Mouse (Mus musculus) lung, postnatal 10 days (tissue): ENCODE measurements around the gene Gpr179.
"Not testable (repeated sequence)": the region's sequence is repeated elsewhere in the genome, so short reads cannot be mapped to it uniquely, and the experiment has no call there.

Experiments
- DNase-seq: peaks from one replicate; pipeline ENCODE4 v3.0.0; 2021

Gene Gpr179

DNA sequence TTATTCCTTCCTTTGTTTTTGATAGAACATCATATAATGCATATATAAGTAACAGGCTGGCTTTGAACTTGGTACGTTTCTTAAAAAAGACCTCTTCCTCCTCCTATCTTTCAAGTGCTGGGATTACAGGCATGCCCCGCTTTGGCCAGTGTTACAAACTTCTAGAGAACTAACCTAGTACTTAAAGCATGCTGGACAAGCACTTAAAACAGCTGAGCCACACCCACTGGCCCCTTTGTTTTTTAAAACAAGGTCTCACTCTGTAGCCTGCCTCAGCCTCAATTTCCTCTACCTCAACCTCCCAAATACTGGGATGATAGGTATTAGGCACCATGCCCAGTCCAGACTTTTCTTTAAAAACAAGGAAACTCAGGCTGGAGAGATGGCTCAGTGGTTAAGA lies 2.8 kb upstream of the Gpr179 start:
- no peak for DNase-seq

DNA sequence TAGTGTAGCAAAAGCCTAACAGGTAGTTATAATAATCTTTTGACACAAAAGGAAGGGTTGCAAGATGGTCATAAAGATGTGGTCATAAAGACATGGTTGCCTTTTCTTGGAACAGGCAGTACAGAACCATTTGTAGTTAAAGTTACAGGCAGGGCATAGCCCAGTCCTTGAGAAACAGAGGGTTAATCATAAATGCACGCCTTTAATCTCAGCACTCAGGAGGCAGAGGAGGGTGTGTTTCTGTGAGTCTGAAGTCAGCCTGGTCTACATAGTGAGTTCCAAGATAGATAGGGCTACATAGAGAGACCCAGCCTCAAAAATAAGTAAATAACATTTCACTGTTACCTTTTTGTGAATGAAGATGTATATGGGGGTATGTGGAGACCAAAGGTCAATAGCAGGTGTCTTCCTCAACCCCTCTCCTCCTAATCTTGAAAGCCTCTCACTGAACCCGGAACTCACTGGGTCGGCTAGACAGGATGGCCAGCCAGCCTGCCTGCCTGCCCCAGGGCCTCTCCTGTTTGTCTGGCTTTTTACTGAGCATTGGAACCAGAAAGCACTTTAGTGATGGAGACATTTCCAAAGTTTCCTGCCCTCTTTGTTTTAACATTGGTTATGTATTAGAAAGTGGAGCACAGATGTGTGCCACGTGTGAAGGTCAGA lies 1.2 kb upstream of the Gpr179 start:
- no peak for DNase-seq

- peak; percentile 87 for DNase-seq
These were observed 1.8 kb downstream of the Gpr179 start for GRCm38 (mm10) chr11:97350035-97350434.

DNA sequence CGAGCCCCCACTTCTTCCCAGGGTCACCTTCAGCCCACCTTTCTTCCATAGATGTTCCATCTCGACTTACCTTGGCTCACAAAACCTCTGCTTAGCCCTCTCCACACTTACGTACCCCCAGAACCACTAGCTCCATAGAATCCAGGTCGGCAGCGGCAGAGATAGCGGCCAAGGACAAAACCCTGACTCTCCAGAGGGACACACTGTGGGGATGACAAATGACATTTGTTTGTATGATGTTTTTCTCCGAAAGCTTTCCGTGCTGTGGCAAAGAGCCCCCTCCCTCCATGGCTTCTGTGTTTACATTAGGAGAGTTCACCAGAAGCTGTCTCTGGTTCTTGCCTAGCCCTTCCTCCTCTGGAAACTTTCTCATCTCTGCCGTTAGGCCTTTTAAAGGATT lies 4.6 kb downstream of the Gpr179 start:
- DNase-seq = no peak

- no peak for DNase-seq
These were observed 5.5 kb downstream of the Gpr179 start for GRCm38 (mm10) chr11:97346383-97346782.

DNA sequence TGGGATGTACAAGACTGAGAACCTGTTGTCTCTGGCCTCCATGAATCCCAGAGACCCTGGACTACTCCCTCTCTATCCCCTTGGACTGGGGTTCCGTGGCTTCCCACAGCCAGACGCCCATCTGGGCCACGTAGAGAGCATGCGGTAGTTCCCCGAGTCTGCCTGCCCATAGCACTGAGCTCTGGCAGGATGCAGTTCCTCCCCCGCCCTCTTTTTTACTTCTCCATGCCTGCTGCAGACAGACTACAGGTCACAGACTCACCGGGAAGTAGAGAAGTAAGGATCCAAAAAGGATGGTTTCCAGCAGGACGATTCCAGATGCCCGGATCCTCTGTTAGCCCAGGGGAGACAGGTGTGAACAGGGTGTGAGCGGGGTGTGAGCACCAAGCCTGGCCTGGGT lies 6.4 kb downstream of the Gpr179 start:
- no peak for DNase-seq

- peak; percentile 48 for DNase-seq
These were observed 8.3 kb downstream of the Gpr179 start for GRCm38 (mm10) chr11:97343619-97344018.

GRCm38 (mm10) chr11:97343175-97343574 lies 8.7 kb downstream of the Gpr179 start:
- DNase-seq = no peak

DNA sequence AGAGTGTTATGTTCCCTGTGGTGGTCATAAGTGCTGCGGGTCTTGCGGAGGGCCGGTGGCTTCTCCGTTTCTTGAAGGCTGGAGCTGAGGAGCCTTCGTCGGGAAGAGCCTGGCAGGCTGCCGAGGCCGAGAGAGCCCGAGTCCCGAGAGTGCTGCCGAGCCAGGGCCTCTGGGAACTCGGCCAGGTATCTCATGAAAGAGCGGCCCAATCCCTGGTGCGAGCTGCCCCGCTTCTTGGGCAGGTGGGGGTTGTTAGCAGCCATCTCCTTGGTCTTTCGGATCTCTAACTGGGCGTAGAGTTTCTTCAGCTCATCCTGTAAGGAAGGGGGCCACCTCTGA lies 12.9 kb downstream of the Gpr179 start:
- peak; percentile 84 for DNase-seq

- peak; percentile 47 for DNase-seq
These were observed 13.4 kb downstream of the Gpr179 start for GRCm38 (mm10) chr11:97338302-97338976.

DNA sequence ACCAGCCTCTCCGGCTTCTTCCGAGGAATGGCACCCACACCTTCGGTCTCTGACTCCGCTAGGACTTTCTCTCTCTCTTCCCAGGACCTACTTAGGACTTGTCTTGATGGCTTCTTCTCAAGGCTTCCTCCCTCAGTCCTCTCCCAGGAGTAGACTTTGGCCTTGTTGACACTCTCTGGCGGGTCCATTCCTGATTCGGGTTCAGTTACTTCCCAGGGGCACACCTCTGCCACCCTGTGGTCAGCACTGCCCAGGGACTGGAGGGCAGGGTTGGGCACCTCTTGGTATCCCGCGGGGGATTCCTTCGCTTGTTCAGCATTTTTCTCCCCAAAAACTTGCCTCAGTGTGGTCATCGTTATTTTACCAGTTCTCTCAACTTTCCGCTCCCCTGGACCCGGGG lies 14.5 kb downstream of the Gpr179 start:
- DNase-seq = no peak

GRCm38 (mm10) chr11:97336751-97337345 lies 15.0 kb downstream of the Gpr179 start:
- no peak for DNase-seq

- no peak for DNase-seq
These were observed 15.6 kb downstream of the Gpr179 start for GRCm38 (mm10) chr11:97336238-97336637.

- DNase-seq = no peak
These were observed 17.5 kb downstream of the Gpr179 start for GRCm38 (mm10) chr11:97334400-97334799.

GRCm38 (mm10) chr11:97333896-97334295 lies 18.0 kb downstream of the Gpr179 start:
- no peak for DNase-seq

DNA sequence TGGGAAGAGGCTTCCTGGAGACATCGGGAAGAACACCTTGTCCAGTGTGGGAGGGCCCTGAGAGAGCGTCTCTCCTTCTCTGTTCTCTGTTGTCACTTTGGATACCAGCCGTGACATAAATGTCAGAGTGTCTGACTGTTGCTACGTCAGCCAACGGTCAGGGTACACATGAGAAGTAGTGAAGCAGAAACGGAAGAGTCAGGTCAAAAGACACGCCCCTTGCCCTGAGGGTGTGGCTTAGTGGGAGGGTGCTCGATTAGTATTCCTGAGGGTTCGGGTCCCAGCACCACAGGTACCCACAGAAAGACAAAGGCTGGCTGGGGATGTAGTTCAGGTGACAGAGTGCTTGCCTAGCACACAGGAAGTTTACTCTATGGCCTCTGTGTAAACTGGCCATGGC lies 18.8 kb downstream of the Gpr179 start:
- no peak for DNase-seq

DNA sequence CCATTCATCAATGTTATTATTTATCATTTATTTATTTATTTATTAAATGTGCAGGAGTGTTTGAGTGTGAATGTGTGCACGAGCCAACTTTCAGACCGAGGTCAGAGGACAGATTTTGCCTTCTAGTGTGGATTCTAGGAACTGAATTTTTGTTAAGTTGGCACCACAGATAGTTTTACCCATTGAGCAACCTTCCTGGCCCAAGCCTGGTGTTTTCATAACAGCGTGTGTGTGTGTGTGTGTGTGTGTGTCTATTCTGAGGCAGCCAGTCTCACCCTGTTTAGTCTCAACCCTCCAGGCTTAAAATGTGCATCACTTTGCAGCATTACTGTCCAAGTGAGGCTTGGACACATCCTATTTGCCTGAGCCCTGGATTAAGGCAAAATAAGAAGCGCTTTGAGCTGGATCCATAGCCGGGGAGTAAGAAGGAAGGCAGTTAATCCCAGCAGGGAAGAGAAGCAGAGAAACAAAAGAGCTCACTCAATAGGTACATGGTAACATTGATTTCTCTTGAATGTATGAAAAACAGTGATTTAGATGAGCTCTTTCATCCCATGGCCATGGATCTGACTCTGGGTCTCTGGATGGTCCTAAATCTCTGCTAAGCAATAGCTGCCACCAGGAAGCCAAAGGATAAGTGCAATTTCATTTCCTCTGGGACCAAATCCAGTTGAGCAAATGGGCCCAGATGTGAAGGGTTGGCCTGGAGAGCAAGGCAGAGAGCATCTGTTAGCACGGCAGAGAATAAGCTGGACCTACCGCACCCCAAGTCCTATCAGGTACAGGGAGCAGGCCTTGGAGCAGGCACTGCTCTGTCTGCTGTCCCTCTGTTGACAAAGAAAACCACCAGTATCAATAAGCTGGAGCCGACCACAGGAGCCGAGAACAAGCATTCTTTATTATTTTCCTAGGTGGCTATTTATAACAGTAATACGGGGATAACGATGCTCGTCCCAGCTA lies 20.4 kb downstream of the Gpr179 start:
- no peak for DNase-seq

DNA sequence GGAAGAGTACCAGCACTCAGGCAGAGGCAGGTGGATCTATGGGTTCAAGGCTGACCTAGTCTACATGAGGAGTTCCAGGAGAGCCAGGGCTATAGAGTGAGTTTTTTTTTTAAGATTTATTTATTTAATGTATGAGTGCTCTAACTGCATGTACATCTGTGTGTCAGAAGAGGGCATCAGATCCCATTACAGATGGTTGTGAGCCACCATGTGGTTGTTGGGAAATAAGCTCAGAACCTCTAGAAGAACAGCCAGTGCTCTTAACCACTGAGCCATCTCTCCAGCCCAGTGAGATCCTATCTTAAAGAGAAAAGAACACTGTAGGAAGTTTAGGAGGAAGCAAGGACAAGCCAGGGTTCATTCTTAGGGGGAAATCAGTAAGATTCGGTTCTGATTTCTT lies 21.6 kb downstream of the Gpr179 start:
- DNase-seq = no peak

- peak; percentile 72 for DNase-seq
These were observed 23.7 kb downstream of the Gpr179 start for GRCm38 (mm10) chr11:97328148-97328547.

DNA sequence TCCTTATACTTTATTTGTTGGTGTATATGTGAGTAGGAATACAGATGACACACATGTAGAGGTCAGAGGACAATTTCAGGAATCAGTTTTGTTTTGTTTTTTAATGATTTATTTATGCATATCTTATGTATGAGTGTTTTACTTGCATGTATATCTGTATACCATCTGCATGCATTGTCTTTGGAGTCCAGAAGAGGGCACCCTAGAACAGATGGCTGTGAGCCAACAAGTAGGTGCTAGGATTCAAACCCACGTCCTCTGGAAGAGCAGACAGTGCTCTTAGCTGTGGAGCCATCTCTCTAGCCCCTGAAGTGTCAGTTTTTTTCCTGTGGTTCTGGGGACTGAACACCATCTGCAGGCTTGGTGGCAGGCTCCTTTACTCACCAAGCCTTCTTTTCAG lies 26.7 kb downstream of the Gpr179 start:
- DNase-seq = no peak

DNA sequence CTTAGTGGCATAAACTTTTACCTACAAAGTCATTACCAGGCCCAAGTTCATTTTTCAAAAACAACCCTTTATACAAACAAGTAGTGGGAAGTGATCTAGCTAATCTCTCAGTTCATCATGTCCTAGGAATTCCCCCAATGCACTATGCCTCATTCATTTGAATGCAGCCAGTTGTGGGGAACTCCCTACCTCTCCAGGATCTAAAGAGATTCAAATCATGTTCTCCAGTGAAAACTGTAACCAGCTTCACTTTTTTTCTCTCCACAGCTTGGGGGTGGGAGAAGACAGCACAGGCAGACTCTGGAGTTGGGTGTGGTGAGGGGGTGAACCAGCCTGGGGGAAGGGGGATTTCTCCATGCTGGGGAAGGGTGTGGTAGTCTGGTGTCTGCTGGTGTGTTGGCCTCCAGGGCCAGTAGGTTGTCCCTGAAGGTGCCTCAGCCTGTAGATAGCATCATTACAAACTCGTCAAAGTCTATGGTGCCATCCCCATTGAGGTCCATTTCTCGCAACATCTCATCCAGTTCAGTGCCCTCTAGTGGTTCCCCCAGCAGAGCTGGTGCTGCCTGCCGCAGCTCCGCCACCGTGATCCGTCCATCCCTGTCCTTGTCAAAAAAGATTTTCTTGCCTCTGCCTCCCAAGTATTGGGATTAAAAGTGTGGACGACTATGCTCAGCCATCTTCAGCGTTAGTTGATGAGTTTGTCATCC lies 29.8 kb downstream of the Gpr179 start:
- DNase-seq = not testable (repeated sequence)

GRCm38 (mm10) chr11:97321197-97321596 lies 30.7 kb downstream of the Gpr179 start:
- no peak for DNase-seq
